Mouse (Mus musculus) G1E (cell line): ENCODE measurements around the gene Trim15.

Source experiments
- CTCF ChIP-seq: IDR thresholded peaks from 2 replicates; pipeline ENCODE4 v1.5.1; 2012; ENCODE audit warnings: low read depth, low read length, inconsistent platforms, mixed read lengths
- GATA1 ChIP-seq: IDR thresholded peaks from 2 replicates; pipeline ENCODE4 v1.6.1; 2012; ENCODE audit warnings: borderline replicate concordance, low read length, inconsistent platforms, mixed read lengths
- GATA2 ChIP-seq: IDR thresholded peaks from 2 replicates; pipeline ENCODE4 v1.6.1; 2012; ENCODE audit warnings: low read depth, low read length, inconsistent platforms, borderline replicate concordance
- POLR2AphosphoS5 ChIP-seq: IDR thresholded peaks from 2 replicates; pipeline ENCODE4 v1.6.1; 2012; ENCODE audit warnings: low read depth, low read length, inconsistent platforms; ENCODE audit not compliant: insufficient replicate concordance
- TAL1 ChIP-seq: conservative IDR thresholded peaks from 2 replicates; pipeline ENCODE4 v1.6.1; 2012; ENCODE audit warnings: low read depth, low read length, inconsistent platforms, mixed read lengths

DNA sequence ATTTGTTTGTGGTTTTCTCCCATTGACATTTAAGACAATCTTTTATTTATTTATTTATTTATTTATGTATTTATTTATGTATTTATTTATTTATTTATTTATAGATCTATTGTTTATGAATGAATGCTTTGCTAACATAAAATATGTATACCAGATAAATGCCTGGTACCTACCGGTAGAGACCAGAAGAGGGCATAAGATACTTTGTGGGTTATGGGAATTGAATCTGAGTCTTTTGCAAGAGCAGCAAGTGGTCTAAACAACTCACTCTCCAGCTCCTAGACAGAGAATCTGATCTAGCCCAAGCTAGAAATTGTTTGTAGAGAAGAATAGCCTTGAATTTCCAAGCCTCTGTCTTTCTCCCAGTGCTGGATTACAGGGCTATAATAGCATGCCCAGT lies 33.7 kb upstream of the Trim15 start:
- TF ChIP-seq CTCF (no peak), POLR2AphosphoS5 (no peak), GATA2 (no peak), GATA1 (no peak), TAL1 (no peak)
